Comparison of ENCODE assay signal across 8 mouse cellular contexts in genomic region chr1:194722329-194722728, GRCm38 (mm10).
A peak's percentile ranks its signal among the peaks of the same experiment; 100 is the strongest.
DNase-seq lines count a peak whose midpoint lies in the region; ATAC-seq and TF ChIP-seq lines count a peak whose summit lies in the region.

No protein-coding gene starts in this region.

- no peaks in the 10 kb centered on the region for H3K9me3 ChIP-seq in kidney, embryonic 14.5 days (ENCODE audit: control insufficient read depth, low read length)
- H3K9me3 ChIP-seq in limb, embryonic 14.5 days (ENCODE audit: control insufficient read depth, low read length): no peaks in the 10 kb centered on the region

- WGBS in kidney, embryonic 14.5 days: 44% methylated on average over 2 of the region's 2 CpGs
- WGBS in limb, embryonic 14.5 days: 51% methylated on average over 2 of the region's 2 CpGs

- TF ChIP-seq POLR2A in limb, embryonic 14.5 days (IDR thresholded peaks at IDR 0.05; ENCODE audit: borderline replicate concordance, extremely low read depth, insufficient read depth, insufficient read length): no peak

- no peaks in the 10 kb centered on the region for H3K4me1 ChIP-seq in kidney, embryonic 14.5 days (ENCODE audit: control insufficient read depth, insufficient read depth, low read length)
- no peaks in the 10 kb centered on the region for H3K4me1 ChIP-seq in limb, embryonic 14.5 days (ENCODE audit: control insufficient read depth, insufficient read depth, low read length)

- H3K4me3 ChIP-seq in kidney, embryonic 14.5 days (ENCODE audit: low read length): no peak overlapping the region
- no peak overlapping the region for H3K4me3 ChIP-seq in limb, embryonic 14.5 days (replicated peaks; ENCODE audit: low read length)

- no peak overlapping the region for H3K9ac ChIP-seq in kidney, embryonic 14.5 days (ENCODE audit: low read depth, low read length)
- no peak overlapping the region for H3K9ac ChIP-seq in limb, embryonic 14.5 days (ENCODE audit: low read depth, low read length, severe bottlenecking)

- no peaks in the 10 kb centered on the region; the same call in 1 of the 2 replicates for H3K27me3 ChIP-seq in kidney, embryonic 14.5 days (ENCODE audit: control insufficient read depth, insufficient read depth, low read length)
- no peaks in the 10 kb centered on the region for H3K27me3 ChIP-seq in limb, embryonic 14.5 days (ENCODE audit: control insufficient read depth, insufficient read depth, low read length)

- H3K36me3 ChIP-seq in kidney, embryonic 14.5 days (ENCODE audit: control insufficient read depth, insufficient read depth, low read length): no peaks in the 10 kb centered on the region
- H3K36me3 ChIP-seq in limb, embryonic 14.5 days (ENCODE audit: control insufficient read depth, insufficient read depth, low read length): no peaks in the 10 kb centered on the region

- no peak overlapping the region for H3K4me2 ChIP-seq in kidney, embryonic 14.5 days (replicated peaks; ENCODE audit: low read depth, low read length)
- H3K4me2 ChIP-seq in limb, embryonic 14.5 days (replicated peaks; ENCODE audit: low read depth, low read length, severe bottlenecking): no peak overlapping the region

- peak; percentile 63; the same call in 1 of the 2 replicates for ATAC-seq in kidney, embryonic 14.5 days (ENCODE audit: low FRiP score, low TSS enrichment)
- no peak for ATAC-seq in limb, embryonic 14.5 days (ENCODE audit: low FRiP score, low read depth)

- peak; percentile 54 to 61 for DNase-seq in urinary bladder, adult 18-20 months (ENCODE audit: low spot score in 2 of 2)
- DNase-seq in urinary bladder, postnatal 10 days (ENCODE audit: low spot score): no peak
- DNase-seq in cerebellum, postnatal 25 days: peak; percentile 75 to 85
- DNase-seq in gastrocnemius, postnatal 10 days: peak; percentile 66
- DNase-seq in limb, embryonic 14.5 days (ENCODE audit: low spot score): peak; percentile 67
- peak; percentile 17 for DNase-seq in retina, postnatal 7 days (ENCODE audit: low read depth, low spot score)
- no peak for DNase-seq in T-cell, adult 2 months (ENCODE audit: low spot score)

- no peak overlapping the region for H3K27ac ChIP-seq in kidney, embryonic 14.5 days (ENCODE audit: low read depth, low read length)
- H3K27ac ChIP-seq in limb, embryonic 14.5 days (replicated peaks; ENCODE audit: low read depth, low read length): no peak overlapping the region

Comparison
In these comparisons a context has a peak if more than half of its experiments do, and no peak if none do; other contexts are left out.
1. DNase-seq: peak in urinary bladder, adult 18-20 months (2 of 2), cerebellum, postnatal 25 days (2 of 2), gastrocnemius, postnatal 10 days (single experiment), limb, embryonic 14.5 days (single experiment) and retina, postnatal 7 days (single experiment); none in urinary bladder, postnatal 10 days (single experiment) and T-cell, adult 2 months (single experiment).